Mouse (Mus musculus) brown adipose tissue, adult 24 weeks (tissue): ENCODE results near the gene Kel. TPM values are rescaled to one million over a fixed set of nuclear protein-coding genes. Genes with fewer than 3 reads are reported as not detected.

Experiments used
- polyA plus RNA-seq: library from polyadenylated mRNA; stranded (reverse); fragments of >200 nt; gene quantifications from 2 replicates; pipeline ENCODE4 v1.2.4, GENCODE M21; 2012; ENCODE audit not compliant: missing spikeins, insufficient read depth, insufficient read length

The Kel gene
- polyA plus RNA-seq, 1 experiment, result not detected

Other genes with a start within 250 kb of the Kel start
- gene Prss1, start 245.4 kb downstream of the Kel start, polyA plus RNA-seq, result not detected in 2 replicates
- not detected in 2 replicates for gene Prss2, start 182.6 kb downstream of the Kel start, polyA plus RNA-seq
- 1.8 and 3.1 TPM in 2 replicates for gene Ephb6, start 98.9 kb downstream of the Kel start, polyA plus RNA-seq
- not detected in 2 replicates for gene Trpv6, start 67.9 kb downstream of the Kel start, polyA plus RNA-seq
- not detected in 2 replicates for gene Trpv5, start 23.6 kb downstream of the Kel start, polyA plus RNA-seq
- not detected in 2 replicates for gene Llcfc1, start 19.9 kb downstream of the Kel start, polyA plus RNA-seq
- gene Olfr459, start 70.8 kb upstream of the Kel start, polyA plus RNA-seq, result not detected in 2 replicates
- not detected in 2 replicates for gene Pip, start 143.2 kb upstream of the Kel start, polyA plus RNA-seq
- not detected in 2 replicates for gene Sval2, start 148.7 kb upstream of the Kel start, polyA plus RNA-seq
- not detected in 2 replicates for gene Sval1, start 247.3 kb upstream of the Kel start, polyA plus RNA-seq